Mouse (Mus musculus) C2C12 (cell line): ENCODE results near the gene Dmrta1.

Experiments used
- CEBPB ChIP-seq: IDR thresholded peaks from one replicate; pipeline ENCODE4 v1.6.1; 2011; ENCODE audit warnings: low read depth, mild to moderate bottlenecking, control low read depth, moderate library complexity
- CTCF ChIP-seq: IDR thresholded peaks from one replicate; pipeline ENCODE4 v1.5.1; 2011; ENCODE audit not compliant: control insufficient read depth, insufficient read depth, insufficient read length
- MAX ChIP-seq: IDR thresholded peaks from one replicate; pipeline ENCODE4 v1.6.1; 2011; ENCODE audit warnings: mild to moderate bottlenecking, control low read depth
- MYOD1 ChIP-seq: IDR thresholded peaks from one replicate; pipeline ENCODE4 v1.6.1; 2011; ENCODE audit warnings: low read depth; ENCODE audit not compliant: control insufficient read depth, insufficient read length
- MYOG ChIP-seq: IDR thresholded peaks from one replicate; pipeline ENCODE4 v1.6.1; 2011; ENCODE audit not compliant: control insufficient read depth, insufficient read length; ENCODE audit errors: extremely low read depth
- USF1 ChIP-seq: IDR thresholded peaks from one replicate; pipeline ENCODE4 v1.6.1; 2011; ENCODE audit warnings: low read depth, mild to moderate bottlenecking, control low read depth, moderate library complexity

DNA sequence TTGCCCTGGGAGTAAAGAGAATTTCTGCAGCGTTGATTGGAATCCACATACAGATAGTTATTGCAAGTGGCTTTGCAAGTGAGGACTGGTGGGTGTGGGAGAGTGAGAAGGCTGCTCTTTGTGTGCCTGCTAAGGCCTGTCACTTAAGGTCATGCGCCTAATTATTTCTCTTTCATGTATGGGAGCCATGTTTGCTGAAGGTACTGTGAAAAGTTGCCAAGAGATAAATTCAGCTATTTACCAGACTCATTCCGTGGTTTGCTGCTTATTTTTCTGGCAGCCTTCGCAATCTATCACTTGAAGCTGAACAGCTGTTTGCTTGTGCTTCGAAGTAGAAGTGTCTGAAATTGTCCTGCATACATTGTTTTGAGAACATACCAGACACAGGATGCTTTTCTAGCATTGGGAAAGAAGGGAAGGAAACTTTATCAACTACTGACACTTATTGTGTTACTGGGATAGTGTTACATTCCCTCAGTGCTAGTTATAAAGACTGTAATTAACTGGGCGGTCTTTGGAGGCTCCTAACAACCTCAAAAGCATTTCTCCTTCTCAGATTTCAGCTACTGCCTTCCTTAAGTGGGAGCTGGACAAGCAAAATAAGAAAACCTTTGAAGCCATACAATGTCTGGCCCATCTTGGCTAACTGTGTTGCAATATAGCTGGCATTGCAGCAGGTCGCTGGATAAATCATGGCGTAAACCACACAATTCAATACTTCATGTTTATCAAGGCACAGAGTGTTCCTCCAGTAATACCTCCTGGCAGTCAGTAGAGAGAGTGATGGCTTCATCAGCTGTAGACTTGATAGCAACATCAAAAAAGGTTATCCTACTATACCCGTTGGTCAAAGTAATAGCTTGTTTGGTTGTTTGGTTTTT lies 34.8 kb upstream of the Dmrta1 start:
- TF ChIP-seq CTCF: no peak
- TF ChIP-seq MYOD1: no peak
- no peak for TF ChIP-seq USF1
- TF ChIP-seq MAX: no peak
- no peak for TF ChIP-seq MYOG
- peak; percentile 72 for TF ChIP-seq CEBPB
